Mouse (Mus musculus) embryo, embryonic 9.5 days (tissue): ENCODE data around the gene S1pr4.

ENCODE experiments used
- DNase-seq: peaks from one replicate; pipeline ENCODE4 v3.0.0-alpha.2; 2017; ENCODE audit errors: extremely low spot score

S1pr4 gene

DNA sequence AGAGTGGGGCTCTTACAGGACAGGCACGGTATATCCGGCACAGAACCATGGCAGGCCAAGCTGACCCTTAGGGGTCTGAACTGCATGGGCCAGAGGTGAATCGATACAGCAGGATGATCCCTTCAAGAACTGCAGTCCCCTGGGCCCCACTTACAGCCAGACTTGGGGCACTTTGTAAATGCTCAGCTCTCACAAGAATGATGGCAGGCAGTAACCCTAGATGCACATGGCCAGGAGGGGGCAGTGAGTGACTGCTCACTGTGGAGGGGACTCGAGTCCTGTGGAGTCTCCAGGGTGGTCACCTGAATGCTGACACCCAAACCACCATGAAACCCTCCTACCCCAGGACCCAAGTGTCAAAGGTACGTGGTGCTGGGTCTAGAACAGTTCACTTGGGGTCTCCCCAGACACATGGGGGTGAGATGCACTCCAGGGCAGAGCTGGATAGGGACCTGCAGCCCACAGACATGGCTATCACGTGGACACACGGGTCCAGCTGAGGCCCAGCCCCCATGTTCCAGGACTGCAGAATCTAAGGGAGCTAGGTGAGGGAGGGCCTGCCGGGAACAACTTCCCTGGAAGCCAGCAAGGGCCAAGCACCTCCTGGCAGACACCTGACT is 6.2 kb downstream of the S1pr4 start:
- no peak for DNase-seq

DNA sequence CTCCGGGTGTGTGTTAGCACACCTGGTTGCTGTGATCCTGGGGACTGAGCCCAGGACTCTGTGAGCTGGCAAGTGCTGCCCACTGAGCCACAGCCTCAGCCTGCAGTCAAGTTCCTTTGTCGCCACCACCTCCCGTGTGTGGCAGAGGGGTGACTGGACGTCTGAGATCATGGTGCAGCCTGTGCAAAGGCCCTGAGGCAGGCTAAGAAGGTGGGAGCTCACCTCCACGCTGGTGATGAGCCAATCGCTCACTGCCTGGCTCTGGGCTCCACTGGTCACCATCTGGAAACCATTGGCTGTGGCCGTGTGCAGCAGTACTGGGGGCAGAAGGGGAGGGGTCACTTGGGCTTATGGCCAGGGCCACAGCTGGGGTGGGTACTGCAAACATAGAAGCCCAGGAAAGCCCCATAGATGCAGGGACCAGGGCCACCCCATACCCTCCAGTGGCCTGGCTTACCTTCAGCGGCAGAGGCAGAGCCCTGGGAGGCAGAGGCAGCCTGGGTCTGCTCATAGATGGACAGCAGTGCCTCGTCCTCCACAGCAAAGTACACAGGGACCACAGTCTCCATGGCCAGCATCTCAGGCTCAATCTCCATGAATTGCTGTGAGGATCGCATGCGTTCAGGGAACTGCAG is 7.2 kb downstream of the S1pr4 start:
- DNase-seq, result no peak

DNA sequence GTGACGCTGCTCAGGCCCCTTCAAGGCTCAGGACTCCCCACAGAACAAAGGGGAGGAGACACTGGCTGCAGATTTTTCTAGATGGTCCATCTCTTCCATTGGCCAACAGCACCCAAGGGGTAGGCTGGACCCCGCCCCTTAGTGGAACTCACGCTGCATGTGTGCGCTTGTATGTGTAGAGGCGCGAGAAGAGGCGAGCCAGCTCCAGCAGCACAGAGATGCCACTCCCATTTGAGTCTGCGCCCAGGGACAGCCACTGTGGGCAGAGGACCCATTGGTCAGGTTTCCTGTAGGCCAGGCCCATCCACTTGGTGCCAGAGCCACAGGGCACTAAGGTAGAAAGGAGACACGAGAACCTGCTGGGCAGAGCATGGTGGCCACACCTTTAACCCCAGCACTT is 8.9 kb downstream of the S1pr4 start:
- DNase-seq, result no peak

- no peak for DNase-seq
Observed at GRCm38 (mm10) chr10:81489941-81490340, 10.0 kb downstream of the S1pr4 start.

- DNase-seq, result no peak
Observed at GRCm38 (mm10) chr10:81488081-81488480, 11.9 kb downstream of the S1pr4 start.

DNA sequence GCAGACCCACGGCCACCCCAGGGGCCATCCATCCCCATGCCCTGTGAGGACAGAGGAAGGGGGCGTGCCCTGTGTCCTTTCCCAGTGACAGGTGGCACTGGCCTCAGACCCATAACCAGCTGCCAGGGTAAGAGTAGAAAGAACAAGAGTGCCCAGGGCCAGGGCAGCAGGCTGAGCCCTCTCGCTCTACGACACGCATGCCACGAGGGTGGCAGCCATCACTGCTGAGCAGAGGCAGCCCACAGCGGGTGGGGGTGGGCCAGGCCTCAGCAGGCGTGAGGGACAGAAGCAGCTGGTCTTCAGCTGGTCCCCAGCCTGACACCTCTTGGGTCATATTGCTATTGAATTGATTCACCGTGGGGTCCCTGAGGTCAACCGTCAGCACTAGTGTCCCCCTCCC is 13.4 kb downstream of the S1pr4 start:
- no peak for DNase-seq

GRCm38 (mm10) chr10:81485479-81486018 is 14.4 kb downstream of the S1pr4 start:
- no peak for DNase-seq

- DNase-seq, result no peak
Observed at GRCm38 (mm10) chr10:81485060-81485449, 14.9 kb downstream of the S1pr4 start.

GRCm38 (mm10) chr10:81484441-81485059 is 15.4 kb downstream of the S1pr4 start:
- no peak for DNase-seq

- DNase-seq, result peak; percentile 42
Observed at GRCm38 (mm10) chr10:81483983-81484382, 15.9 kb downstream of the S1pr4 start.

DNA sequence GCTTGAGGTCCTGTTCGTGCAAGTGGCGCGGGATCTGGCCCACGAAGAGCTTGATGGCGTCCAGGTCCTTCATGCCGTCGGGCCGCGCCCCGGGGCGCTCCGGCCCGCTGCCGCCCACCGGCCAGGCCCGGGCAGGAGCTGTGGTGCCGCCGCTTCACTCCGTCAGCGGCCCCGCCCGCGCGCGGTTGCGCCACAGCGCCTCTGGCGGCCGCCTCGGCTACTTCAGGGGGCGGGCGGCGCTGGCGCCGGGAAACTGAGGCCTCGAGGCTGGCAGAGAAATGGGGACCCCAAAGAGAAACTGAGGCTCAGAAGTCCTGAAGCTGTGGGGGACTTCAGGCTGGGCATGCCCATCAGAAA is 17.4 kb downstream of the S1pr4 start, which contains the start of gene Celf5:
Celf5 (minus strand) TSS at position 177 of the 357 bp plus-strand sequence.
- peak; percentile 68 for DNase-seq

DNA sequence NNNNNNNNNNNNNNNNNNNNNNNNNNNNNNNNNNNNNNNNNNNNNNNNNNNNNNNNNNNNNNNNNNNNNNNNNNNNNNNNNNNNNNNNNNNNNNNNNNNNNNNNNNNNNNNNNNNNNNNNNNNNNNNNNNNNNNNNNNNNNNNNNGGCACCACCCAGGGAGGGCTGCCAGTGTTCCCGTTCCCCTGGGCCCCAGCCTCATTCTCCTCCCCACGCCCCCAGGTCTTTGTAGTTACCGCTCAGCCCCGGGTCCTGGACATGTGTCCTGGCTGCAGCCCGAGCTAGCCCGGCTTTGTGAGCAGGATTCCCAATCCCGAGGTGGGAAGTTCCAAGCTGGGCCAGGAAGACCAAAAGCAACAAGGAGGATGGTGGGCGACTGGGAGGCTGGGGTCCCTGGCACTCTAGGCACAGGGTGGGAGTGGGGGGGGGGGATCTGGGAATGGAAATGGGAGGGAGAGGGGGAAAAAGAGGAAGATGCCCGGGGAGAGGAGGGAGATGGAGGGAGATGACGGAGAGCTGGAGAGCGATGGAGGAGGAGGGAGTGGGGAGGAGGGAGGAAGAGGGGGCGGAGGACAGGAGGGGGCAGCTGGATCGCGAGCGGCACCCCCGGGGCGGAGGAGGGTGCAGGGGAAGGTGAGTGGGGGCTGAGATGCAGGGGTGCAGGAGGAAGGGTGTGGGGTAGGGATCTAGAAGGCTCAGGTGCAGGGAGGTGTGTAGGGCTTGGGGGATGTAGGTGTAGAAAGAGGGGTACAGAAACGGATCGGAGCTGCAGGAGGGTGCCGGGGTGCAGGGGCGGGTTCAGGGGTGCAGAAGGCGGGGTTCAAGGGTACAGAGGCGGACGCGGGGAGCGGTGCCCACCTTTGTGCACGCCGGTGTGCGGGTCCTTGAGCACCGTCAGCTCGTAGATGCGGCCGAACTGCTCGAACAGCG is 18.1 kb downstream of the S1pr4 start:
- no peak for DNase-seq

DNA sequence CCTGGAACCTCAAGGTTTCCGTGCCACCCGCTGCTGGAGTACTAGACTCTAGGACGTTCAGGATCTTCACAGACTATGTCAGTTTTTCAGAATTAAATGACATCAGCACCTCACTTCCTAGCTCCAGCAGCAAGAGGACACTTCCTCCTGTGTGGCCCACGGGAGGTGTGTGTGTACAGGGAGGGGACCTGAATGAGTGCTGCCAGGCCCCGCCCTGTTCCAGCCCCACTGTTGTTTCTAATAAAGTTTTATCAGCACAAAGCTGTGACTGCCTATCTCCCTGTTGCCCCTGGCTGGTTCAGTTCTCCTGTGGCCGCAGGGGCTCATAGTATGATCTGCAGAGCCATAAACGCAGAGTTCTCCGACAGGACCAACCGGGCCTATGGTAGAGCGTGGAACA is 25.5 kb downstream of the S1pr4 start:
- DNase-seq, result no peak

- peak; percentile 54 for DNase-seq
Observed at GRCm38 (mm10) chr10:81473003-81473451, 26.9 kb downstream of the S1pr4 start.

- no peak for DNase-seq
Observed at GRCm38 (mm10) chr10:81472403-81473002, 27.4 kb downstream of the S1pr4 start.

DNA sequence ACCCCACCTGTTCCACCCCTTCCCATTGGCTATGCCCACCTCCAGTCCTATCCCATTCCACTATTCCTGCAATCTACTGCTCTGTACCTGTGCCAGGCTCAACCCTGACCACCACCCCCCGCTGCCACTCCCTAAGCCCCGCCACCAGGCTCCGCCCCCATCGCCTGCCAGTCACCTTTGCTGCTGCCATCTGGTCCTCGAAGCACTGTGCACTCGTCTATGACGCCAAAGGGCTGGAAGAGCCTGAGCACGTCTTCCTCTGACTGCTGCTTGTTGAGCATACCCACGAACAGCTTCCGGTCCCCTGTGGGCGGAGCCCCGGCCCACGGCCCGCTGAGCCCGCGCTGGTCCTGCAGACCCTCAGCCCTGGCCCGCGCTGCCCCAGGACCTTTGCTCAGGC is 29.5 kb downstream of the S1pr4 start:
- DNase-seq, result no peak

GRCm38 (mm10) chr10:81469253-81469652 is 30.7 kb downstream of the S1pr4 start:
- no peak for DNase-seq

- no peak for DNase-seq
Observed at GRCm38 (mm10) chr10:81467670-81468235, 32.2 kb downstream of the S1pr4 start.

GRCm38 (mm10) chr10:81466881-81467280 is 33.1 kb downstream of the S1pr4 start:
- no peak for DNase-seq

- DNase-seq, result no peak
Observed at GRCm38 (mm10) chr10:81466066-81466465, 33.9 kb downstream of the S1pr4 start.

GRCm38 (mm10) chr10:81465265-81465645 is 34.7 kb downstream of the S1pr4 start:
- DNase-seq, result no peak
